Mouse (Mus musculus): ENCODE measurements at regions not wholly inside any gene's neighbourhood (a gene's known extent, or its start where the extent isn't known, plus 50 kb on each side); places are given as distances from the start of the nearest gene placed in this dataset.

GRCm38 (mm10) chr16:86347753-86348152 is 446.1 kb upstream of the Adamts5 start:
- Histone ChIP-seq H3K9me3 (replicated peaks) (no peaks in the 10 kb centered on the region), H3K4me2 (no peak overlapping the region), H3K9ac (no peak overlapping the region), H3K4me3 (replicated peaks) (no peak overlapping the region), H3K4me1 (replicated peaks) (no peaks in the 10 kb centered on the region), H3K36me3 (replicated peaks) (no peaks in the 10 kb centered on the region), H3K27ac (replicated peaks) (no peak overlapping the region), H3K27me3 (no peaks in the 10 kb centered on the region)
- no peak for ATAC-seq (ENCODE audit: insufficient read depth)
- WGBS (ENCODE audit: insufficient replicate concordance), result 66% methylated on average over 5 of the region's 5 CpGs

- H3K36me3 ChIP-seq (replicated peaks), result no peaks in the 10 kb centered on the region
- no peak overlapping the region for H3K27ac ChIP-seq (replicated peaks)
- no peak overlapping the region for H3K4me3 ChIP-seq (replicated peaks)
- H3K9ac ChIP-seq, result no peak overlapping the region
- no peaks in the 10 kb centered on the region for H3K27me3 ChIP-seq
- 33% methylated on average over 3 of the region's 3 CpGs for WGBS (ENCODE audit: insufficient replicate concordance)
- ATAC-seq (ENCODE audit: insufficient read depth), result no peak
- no peaks in the 10 kb centered on the region for H3K4me1 ChIP-seq (replicated peaks)
- no peaks in the 10 kb centered on the region for H3K9me3 ChIP-seq (replicated peaks)
- no peak overlapping the region for H3K4me2 ChIP-seq
These were observed 445.3 kb upstream of the Adamts5 start for GRCm38 (mm10) chr16:86346916-86347315.

- H3K27ac ChIP-seq (replicated peaks), result no peak overlapping the region
- 60% methylated on average over 2 of the region's 2 CpGs for WGBS (ENCODE audit: insufficient replicate concordance)
- no peaks in the 10 kb centered on the region for H3K27me3 ChIP-seq
- no peak overlapping the region for H3K4me3 ChIP-seq (replicated peaks)
- H3K4me2 ChIP-seq, result no peak overlapping the region
- no peak overlapping the region for H3K9ac ChIP-seq
- ATAC-seq (ENCODE audit: insufficient read depth), result no peak
- H3K36me3 ChIP-seq (replicated peaks), result no peaks in the 10 kb centered on the region
- no peaks in the 10 kb centered on the region for H3K4me1 ChIP-seq (replicated peaks)
- H3K9me3 ChIP-seq (replicated peaks), result no peaks in the 10 kb centered on the region
These were observed 438.7 kb upstream of the Adamts5 start for GRCm38 (mm10) chr16:86340311-86340710.

GRCm38 (mm10) chr16:86325406-86325805 is 423.8 kb upstream of the Adamts5 start:
- Histone ChIP-seq H3K27ac (replicated peaks) (no peak overlapping the region), H3K36me3 (replicated peaks) (no peaks in the 10 kb centered on the region), H3K4me3 (replicated peaks) (no peak overlapping the region), H3K4me2 (no peak overlapping the region), H3K9me3 (replicated peaks) (no peaks in the 10 kb centered on the region), H3K9ac (no peak overlapping the region), H3K4me1 (replicated peaks) (no peaks in the 10 kb centered on the region), H3K27me3 (no peaks in the 10 kb centered on the region)
- ATAC-seq (ENCODE audit: insufficient read depth), result no peak
- 63% methylated on average over 2 of the region's 2 CpGs for WGBS (ENCODE audit: insufficient replicate concordance)

GRCm38 (mm10) chr16:86318898-86319297 is 417.3 kb upstream of the Adamts5 start:
- no peaks in the 10 kb centered on the region for H3K4me1 ChIP-seq (replicated peaks)
- no peak overlapping the region for H3K4me3 ChIP-seq (replicated peaks)
- no peaks in the 10 kb centered on the region for H3K36me3 ChIP-seq (replicated peaks)
- no peaks in the 10 kb centered on the region for H3K27me3 ChIP-seq
- H3K27ac ChIP-seq (replicated peaks), result no peak overlapping the region
- no peak for ATAC-seq (ENCODE audit: insufficient read depth)
- no peak overlapping the region for H3K4me2 ChIP-seq
- no peak overlapping the region for H3K9ac ChIP-seq
- WGBS (ENCODE audit: insufficient replicate concordance), result 61% methylated on average over 2 of the region's 2 CpGs
- H3K9me3 ChIP-seq (replicated peaks), result no peaks in the 10 kb centered on the region

GRCm38 (mm10) chr16:86309696-86310095 is 408.1 kb upstream of the Adamts5 start:
- no peaks in the 10 kb centered on the region for H3K27me3 ChIP-seq
- H3K4me3 ChIP-seq (replicated peaks), result no peak overlapping the region
- H3K4me2 ChIP-seq, result no peak overlapping the region
- no peaks in the 10 kb centered on the region for H3K36me3 ChIP-seq (replicated peaks)
- no peak for ATAC-seq (ENCODE audit: insufficient read depth)
- WGBS (ENCODE audit: insufficient replicate concordance), result 49% methylated on average over 2 of the region's 2 CpGs
- H3K9me3 ChIP-seq (replicated peaks), result no peaks in the 10 kb centered on the region
- H3K27ac ChIP-seq (replicated peaks), result no peak overlapping the region
- H3K9ac ChIP-seq, result no peak overlapping the region
- no peaks in the 10 kb centered on the region for H3K4me1 ChIP-seq (replicated peaks)

GRCm38 (mm10) chr16:86303869-86304268 is 402.2 kb upstream of the Adamts5 start:
- Histone ChIP-seq H3K9ac (no peak overlapping the region), H3K27ac (replicated peaks) (no peak overlapping the region), H3K9me3 (replicated peaks) (no peaks in the 10 kb centered on the region), H3K4me3 (replicated peaks) (no peak overlapping the region), H3K27me3 (no peaks in the 10 kb centered on the region), H3K36me3 (replicated peaks) (no peaks in the 10 kb centered on the region), H3K4me1 (replicated peaks) (no peaks in the 10 kb centered on the region), H3K4me2 (no peak overlapping the region)
- no peak for ATAC-seq (ENCODE audit: insufficient read depth)
- 80% methylated on average over 2 of the region's 2 CpGs for WGBS (ENCODE audit: insufficient replicate concordance)

GRCm38 (mm10) chr16:86302451-86303145 is 401.0 kb upstream of the Adamts5 start:
- no peaks in the 10 kb centered on the region for H3K36me3 ChIP-seq (replicated peaks)
- H3K27ac ChIP-seq (replicated peaks), result no peak overlapping the region
- 51% methylated on average over 3 of the region's 3 CpGs for WGBS (ENCODE audit: insufficient replicate concordance)
- no peak overlapping the region for H3K4me3 ChIP-seq (replicated peaks)
- ATAC-seq (ENCODE audit: insufficient read depth), result no peak
- H3K9ac ChIP-seq, result no peak overlapping the region
- no peaks in the 10 kb centered on the region for H3K27me3 ChIP-seq
- no peaks in the 10 kb centered on the region for H3K9me3 ChIP-seq (replicated peaks)
- no peak overlapping the region for H3K4me2 ChIP-seq
- H3K4me1 ChIP-seq (replicated peaks), result no peaks in the 10 kb centered on the region

- H3K4me2 ChIP-seq, result no peak overlapping the region
- no peaks in the 10 kb centered on the region for H3K36me3 ChIP-seq (replicated peaks)
- ATAC-seq (ENCODE audit: insufficient read depth), result no peak
- H3K27ac ChIP-seq (replicated peaks), result no peak overlapping the region
- no peaks in the 10 kb centered on the region for H3K4me1 ChIP-seq (replicated peaks)
- H3K9ac ChIP-seq, result no peak overlapping the region
- no peak overlapping the region for H3K4me3 ChIP-seq (replicated peaks)
- no peaks in the 10 kb centered on the region for H3K27me3 ChIP-seq
- WGBS (ENCODE audit: insufficient replicate concordance), result 68% methylated on average over 2 of the region's 2 CpGs
- no peaks in the 10 kb centered on the region for H3K9me3 ChIP-seq (replicated peaks)
These were observed 392.8 kb upstream of the Adamts5 start for GRCm38 (mm10) chr16:86294436-86294835.

- Histone ChIP-seq H3K27ac (replicated peaks) (no peak overlapping the region), H3K4me1 (replicated peaks) (no peaks in the 10 kb centered on the region), H3K36me3 (replicated peaks) (no peaks in the 10 kb centered on the region), H3K4me2 (no peak overlapping the region), H3K27me3 (no peaks in the 10 kb centered on the region), H3K4me3 (replicated peaks) (no peak overlapping the region), H3K9ac (no peak overlapping the region), H3K9me3 (replicated peaks) (no peaks in the 10 kb centered on the region)
- no peak for ATAC-seq (ENCODE audit: insufficient read depth)
- WGBS (ENCODE audit: insufficient replicate concordance), result 66% methylated on average over 2 of the region's 2 CpGs
These were observed 379.7 kb upstream of the Adamts5 start for GRCm38 (mm10) chr16:86281326-86281725.

- H3K36me3 ChIP-seq (replicated peaks), result no peaks in the 10 kb centered on the region
- H3K9ac ChIP-seq, result no peak overlapping the region
- H3K27me3 ChIP-seq, result no peaks in the 10 kb centered on the region
- H3K27ac ChIP-seq (replicated peaks), result no peak overlapping the region
- H3K4me3 ChIP-seq (replicated peaks), result no peak overlapping the region
- no peaks in the 10 kb centered on the region for H3K4me1 ChIP-seq (replicated peaks)
- no peak overlapping the region for H3K4me2 ChIP-seq
- ATAC-seq (ENCODE audit: insufficient read depth), result no peak
- WGBS (ENCODE audit: insufficient replicate concordance), result 59% methylated on average over 1 of the region's 1 CpGs
- H3K9me3 ChIP-seq (replicated peaks), result no peaks in the 10 kb centered on the region
These were observed 375.4 kb upstream of the Adamts5 start for GRCm38 (mm10) chr16:86277031-86277430.

- H3K9ac ChIP-seq, result no peak overlapping the region
- whole genome bisulfite sequencing (ENCODE audit: insufficient replicate concordance), result 18% methylated on average over 8 of the region's 8 CpGs
- H3K27ac ChIP-seq (replicated peaks), result no peak overlapping the region
- no peaks in the 10 kb centered on the region for H3K36me3 ChIP-seq (replicated peaks)
- no peak overlapping the region for H3K4me2 ChIP-seq
- H3K27me3 ChIP-seq, result no peaks in the 10 kb centered on the region
- H3K4me3 ChIP-seq (replicated peaks), result no peak overlapping the region
- ATAC-seq (ENCODE audit: insufficient read depth), result no peak; the same call in 1 of the 2 replicates
- no peaks in the 10 kb centered on the region for H3K4me1 ChIP-seq (replicated peaks)
- no peaks in the 10 kb centered on the region for H3K9me3 ChIP-seq (replicated peaks)
These were observed 360.0 kb upstream of the Adamts5 start for GRCm38 (mm10) chr16:86261612-86262011.
